Mouse (Mus musculus): ENCODE measurements around the gene Art3. TPM values are rescaled to one million over a fixed set of nuclear protein-coding genes. Genes with fewer than 3 reads are reported as not detected.

Art3 gene
- total RNA-seq, 2 experiments from 2014 or later: 4.1 to 5.6 TPM

Small RNAs within 50 kb of the gene (microRNA-seq; reads per million reads assigned to microRNA genes)
- gene Mir6415: not detected

Other genes starting within 250 kb of the Art3 start
- 100 to 1,000 TPM; 201 to 203 TPM for gene G3bp2, start 248.1 kb upstream of the Art3 start, total RNA-seq (2021)
- 10 to 100 TPM; 62.2 to 65.0 TPM for gene Uso1, start 193.9 kb upstream of the Art3 start, total RNA-seq (2021)
- gene U90926, start 116.4 kb upstream of the Art3 start, total RNA-seq (2021): not detected
- under 1 TPM in 1 of 2 experiments, not detected in 1; 0.34 TPM for gene Ppef2, start 75.5 kb upstream of the Art3 start, total RNA-seq (2021)
- gene Naaa, start 53.7 kb upstream of the Art3 start, total RNA-seq (2021): 10 to 100 TPM; 11.9 to 13.9 TPM
- 10 to 100 TPM; 28.2 to 31.0 TPM for gene Sdad1, start 21.3 kb upstream of the Art3 start, total RNA-seq (2021)
- gene Cxcl9, start 3.7 kb upstream of the Art3 start, total RNA-seq (2021): not detected
- not detected for gene Cxcl10, start 17.1 kb downstream of the Art3 start, total RNA-seq (2021)
- 10 to 100 TPM; 50.7 to 60.8 TPM for gene Nup54, start 103.4 kb downstream of the Art3 start, total RNA-seq (2021)
- 100 to 1,000 TPM; 112 to 115 TPM for gene Scarb2, start 175.0 kb downstream of the Art3 start, total RNA-seq (2021)
- gene Fam47e, start 223.2 kb downstream of the Art3 start, total RNA-seq (2021): under 1 TPM; 0.42 to 0.60 TPM